Mouse (Mus musculus) heart, adult 2 months (tissue): ENCODE measurements around the gene Pole. TPM values are rescaled to one million over a fixed set of nuclear protein-coding genes. Genes with fewer than 3 reads are reported as not detected.
A peak's percentile ranks its signal among the peaks of the same experiment; 100 is the strongest.

ENCODE experiments used
- DNase-seq, 2 experiments: peaks; one replicate each; pipeline ENCODE4 v3.0.0; 2021
- H3K27ac ChIP-seq: fragments of 200-600 bp; 2 replicates; pipeline ENCODE4 v1.8.1; 2022
- H3K27me3 ChIP-seq: fragments of 200-500 bp; 2 replicates; pipeline ENCODE4 v1.6.1; 2012; ENCODE audit warnings: mild to moderate bottlenecking, low read length, inconsistent platforms, mixed read lengths; ENCODE audit not compliant: control insufficient read depth, insufficient read depth
- H3K36me3 ChIP-seq: fragments of 200-500 bp; 2 replicates; pipeline ENCODE4 v1.6.1; 2012; ENCODE audit warnings: low read length, inconsistent platforms; ENCODE audit not compliant: control insufficient read depth, insufficient read depth
- H3K4me1 ChIP-seq: fragments of 200-500 bp; 2 replicates; pipeline ENCODE4 v1.6.1; 2011; ENCODE audit warnings: low read length; ENCODE audit not compliant: control insufficient read depth, insufficient read depth
- H3K4me3 ChIP-seq: fragments of 200-600 bp; 2 replicates; pipeline ENCODE4 v1.8.1; 2022
- H3K79me2 ChIP-seq: fragments of 200-500 bp; replicated peaks from 2 replicates; pipeline ENCODE4 v1.6.1; 2012; ENCODE audit warnings: mild to moderate bottlenecking, inconsistent platforms, low read length, moderate library complexity, mixed read lengths; ENCODE audit not compliant: control insufficient read depth, insufficient read depth
- H3K9ac ChIP-seq: fragments of 200-500 bp; 2 replicates; pipeline ENCODE4 v1.6.1; 2012; ENCODE audit warnings: low read depth, mild to moderate bottlenecking, control low read depth, inconsistent platforms, low read length, mixed read lengths
- CTCF ChIP-seq: fragments of 200-600 bp; IDR thresholded peaks from 2 replicates; pipeline ENCODE4 v1.8.1; 2022; ENCODE audit warnings: antibody characterized with exemption, mild to moderate bottlenecking, moderate library complexity
- EP300 ChIP-seq: fragments of 200-500 bp; IDR thresholded peaks from 2 replicates; pipeline ENCODE4 v1.6.1; 2011; ENCODE audit warnings: low read depth, low read length, control low read depth; ENCODE audit not compliant: insufficient read depth
- POLR2A ChIP-seq: fragments of 200-500 bp; IDR thresholded peaks from 2 replicates; pipeline ENCODE4 v1.6.1; 2011; ENCODE audit warnings: mild to moderate bottlenecking, low read depth, low read length, control low read depth; ENCODE audit not compliant: insufficient read depth
- WGBS: fragments of 180-500 bp; shearing (Covaris S2); methylation state at CpG from one replicate; pipeline ENCODE4 v1.1.7; 2018; 5-methylcytosine and 5-hydroxymethylcytosine counted together
- intact Hi-C: fragments of 180-260 bp; cut with DNase I; formaldehyde crosslinking; loops from one replicate; pipeline ENCODE4 v1.15.1; 2025
- polyA plus RNA-seq: library from polyadenylated mRNA; depleted of rRNA; stranded (reverse); fragments of >200 nt; gene quantifications from 2 replicates; pipeline ENCODE4 v1.2.3, GENCODE M21; 2012
- total RNA-seq, 2 experiments: library from RNA; stranded (reverse); gene quantifications; 2 replicates each; pipeline ENCODE4 v1.2.3; 2021

The Pole gene
- total and polyA plus RNA-seq, 3 experiments: 1.2 to 2.8 (median 1.7) TPM

DNA sequence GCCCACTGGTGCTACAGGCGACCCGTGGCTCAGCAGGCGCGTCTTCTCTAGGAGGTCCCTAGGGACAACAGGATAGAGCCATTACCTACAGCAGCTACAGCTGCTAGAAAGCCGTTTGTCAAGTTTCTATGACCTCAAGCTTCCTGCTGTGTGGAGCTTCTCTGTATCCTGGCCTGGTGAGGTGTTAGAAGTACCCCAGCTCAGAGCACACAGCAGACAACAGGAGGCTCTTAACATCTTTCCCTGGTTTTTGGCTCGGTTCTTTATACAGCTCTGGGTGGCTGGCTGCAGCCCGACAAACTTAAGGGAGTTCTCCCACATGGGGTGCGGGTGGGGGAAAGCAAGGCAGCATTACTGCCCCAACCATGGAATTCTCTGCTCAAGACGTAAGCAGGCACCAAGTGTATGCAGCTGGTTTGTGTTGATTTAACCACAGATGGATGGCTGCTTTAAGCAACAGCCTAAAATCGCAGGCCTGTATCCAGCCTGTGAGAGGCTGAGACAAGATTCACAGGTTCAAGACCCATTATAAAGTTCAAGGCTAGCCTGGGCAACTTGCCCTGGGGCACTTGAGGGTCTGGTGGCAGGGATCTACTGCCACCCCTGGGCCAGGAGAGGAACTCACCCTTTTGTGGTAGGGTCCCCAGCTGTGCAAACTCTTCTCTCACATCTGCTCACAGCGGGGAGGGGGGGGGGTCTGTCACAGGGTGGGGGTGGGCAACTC, 77.9 kb downstream of the Pole start:
- Histone ChIP-seq H3K79me2 (no peaks in the 10 kb centered on the region), H3K27me3 (no peaks in the 10 kb centered on the region), H3K4me1 (no peaks in the 10 kb centered on the region), H3K4me3 (peak overlapping the region; percentile 52), H3K27ac (no peak overlapping the region), H3K9ac (peak overlapping the region; percentile 75), H3K36me3 (no peaks in the 10 kb centered on the region)
- TF ChIP-seq POLR2A (no peak), CTCF (peak; percentile 24; the same call in 1 of the 2 replicates), EP300 (no peak)
- WGBS: 62% methylated on average over 11 of the region's 11 CpGs
- no peak for DNase-seq
- intact Hi-C loops: no loop called here

DNA sequence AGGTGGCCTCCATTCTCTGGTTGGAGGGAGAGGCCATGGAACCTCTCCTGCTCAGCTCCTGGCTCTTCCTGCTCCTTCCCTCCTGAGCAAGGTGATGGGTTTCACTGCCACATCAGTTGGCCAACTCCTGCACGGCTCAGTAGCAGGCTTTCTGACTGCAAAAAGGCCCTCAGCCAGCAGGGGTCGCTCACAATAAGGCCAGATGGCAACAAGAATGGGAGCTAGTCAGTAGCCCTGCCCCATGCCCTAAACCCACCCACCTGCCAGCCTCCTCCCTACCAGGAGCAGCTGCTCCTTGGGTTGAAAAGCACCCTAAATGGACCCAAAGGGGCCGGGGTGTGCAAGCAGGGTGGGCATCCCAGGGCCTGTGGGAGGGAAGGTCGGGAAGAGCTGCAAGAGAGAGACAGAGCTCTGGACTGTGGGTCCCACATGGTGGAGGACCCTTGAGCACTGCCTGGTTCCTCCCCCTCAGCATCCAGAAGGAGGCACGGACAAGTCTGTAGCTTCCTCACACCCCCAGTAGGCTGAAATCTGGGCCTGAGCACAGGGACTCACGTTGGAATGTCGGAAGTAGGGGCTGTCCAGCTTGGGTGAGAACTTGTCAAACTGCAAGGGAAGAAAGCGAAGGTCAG, 90.8 kb downstream of the Pole start:
- no peaks in the 10 kb centered on the region for H3K27me3 ChIP-seq
- no peaks in the 10 kb centered on the region for H3K36me3 ChIP-seq
- DNase-seq: peak; percentile 55 to 79
- no peak overlapping the region for H3K27ac ChIP-seq
- H3K9ac ChIP-seq: no peak overlapping the region
- H3K4me1 ChIP-seq: no peaks in the 10 kb centered on the region
- TF ChIP-seq CTCF: peak; percentile 79
- TF ChIP-seq POLR2A: no peak
- WGBS: 61% methylated on average over 8 of the region's 8 CpGs
- H3K79me2 ChIP-seq: no peaks in the 10 kb centered on the region
- intact Hi-C loops: loop anchor here (5.0 kb wide), 2 partner anchors 50 to 260 kb away; no protein-coding TSS in a partner anchor
- no peak overlapping the region for H3K4me3 ChIP-seq

DNA sequence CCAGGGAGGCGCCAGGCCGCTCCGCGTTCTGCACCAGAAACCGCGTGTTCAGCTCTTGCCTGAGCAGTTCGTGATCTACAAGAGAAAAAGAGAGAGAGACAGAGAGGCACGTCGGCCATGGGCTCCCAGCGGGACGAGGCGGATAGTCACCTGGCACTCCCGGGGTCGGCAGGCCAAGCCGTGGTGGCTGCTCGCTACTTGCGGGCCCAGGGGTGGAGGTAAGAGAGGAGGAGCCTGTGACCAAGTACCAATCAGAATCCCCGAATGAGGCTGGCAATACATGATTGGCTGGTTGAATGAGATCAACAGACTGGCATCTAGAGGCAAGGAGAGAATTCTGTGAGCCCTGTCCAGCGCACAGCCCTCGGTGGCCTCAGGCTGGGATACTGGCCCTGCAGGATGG, 92.1 kb downstream of the Pole start:
- no peak overlapping the region for H3K9ac ChIP-seq
- no peak overlapping the region for H3K4me3 ChIP-seq
- intact Hi-C loops: loop anchor here (5.0 kb wide), 2 partner anchors 49 to 259 kb away; no protein-coding TSS in a partner anchor
- no peak overlapping the region for H3K27ac ChIP-seq
- no peak for DNase-seq
- H3K4me1 ChIP-seq: no peaks in the 10 kb centered on the region
- 64% methylated on average over 20 of the region's 20 CpGs for WGBS
- TF ChIP-seq POLR2A (no peak), CTCF (no peak), EP300 (no peak)
- no peaks in the 10 kb centered on the region for H3K27me3 ChIP-seq
- H3K36me3 ChIP-seq: no peaks in the 10 kb centered on the region
- H3K79me2 ChIP-seq: no peaks in the 10 kb centered on the region

DNA sequence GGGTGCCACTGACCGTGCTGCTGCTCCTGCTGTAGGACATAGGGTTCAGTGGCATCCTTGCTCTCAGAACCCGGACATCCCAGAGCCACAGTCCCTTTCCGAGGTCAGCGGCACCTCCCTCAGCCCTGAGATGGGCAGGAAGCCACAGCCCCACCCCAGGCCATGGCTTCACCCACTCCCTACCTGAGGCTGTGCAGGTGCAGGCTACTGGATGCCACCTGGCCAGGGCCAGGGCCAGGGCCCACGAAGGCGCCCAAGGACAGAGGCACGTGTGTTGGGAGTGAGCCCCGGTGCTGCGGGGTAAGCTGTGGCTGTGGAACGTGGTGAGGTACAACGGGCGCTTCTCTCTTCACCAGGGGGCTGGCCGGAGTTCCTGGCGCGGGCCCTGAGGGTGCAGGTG, 93.0 kb downstream of the Pole start:
- H3K27ac ChIP-seq: no peak overlapping the region
- TF ChIP-seq CTCF (no peak), EP300 (no peak), POLR2A (no peak)
- H3K36me3 ChIP-seq: no peaks in the 10 kb centered on the region
- H3K79me2 ChIP-seq: no peaks in the 10 kb centered on the region
- intact Hi-C loops: loop anchor here (5.0 kb wide), 2 partner anchors 48 to 258 kb away; no protein-coding TSS in a partner anchor
- H3K4me3 ChIP-seq: no peak overlapping the region
- no peaks in the 10 kb centered on the region for H3K4me1 ChIP-seq
- H3K9ac ChIP-seq: no peak overlapping the region
- 87% methylated on average over 15 of the region's 15 CpGs for WGBS
- no peak for DNase-seq
- no peaks in the 10 kb centered on the region for H3K27me3 ChIP-seq

DNA sequence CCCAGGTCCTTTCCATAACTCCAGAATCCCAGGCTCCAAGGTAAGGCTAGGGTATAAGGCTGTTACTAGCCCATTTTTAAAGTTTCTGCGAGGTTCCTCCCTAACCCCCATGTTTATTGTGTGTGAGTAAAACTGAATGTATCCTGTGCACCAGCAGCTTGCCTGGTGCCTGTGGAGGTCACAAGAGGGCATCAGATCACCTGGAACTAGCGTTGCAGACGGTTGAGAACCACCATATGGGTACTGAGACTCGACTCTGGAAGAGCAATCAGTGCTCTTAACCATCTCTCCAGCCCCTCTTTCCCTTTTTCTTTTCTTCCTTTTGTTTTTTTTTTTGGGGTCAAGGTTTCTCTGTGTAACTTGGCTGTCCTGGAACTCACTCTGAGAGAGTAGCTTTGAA, 93.7 kb downstream of the Pole start:
- intact Hi-C loops: loop anchor here (5.0 kb wide), 2 partner anchors 47 to 257 kb away; no protein-coding TSS in a partner anchor

DNA sequence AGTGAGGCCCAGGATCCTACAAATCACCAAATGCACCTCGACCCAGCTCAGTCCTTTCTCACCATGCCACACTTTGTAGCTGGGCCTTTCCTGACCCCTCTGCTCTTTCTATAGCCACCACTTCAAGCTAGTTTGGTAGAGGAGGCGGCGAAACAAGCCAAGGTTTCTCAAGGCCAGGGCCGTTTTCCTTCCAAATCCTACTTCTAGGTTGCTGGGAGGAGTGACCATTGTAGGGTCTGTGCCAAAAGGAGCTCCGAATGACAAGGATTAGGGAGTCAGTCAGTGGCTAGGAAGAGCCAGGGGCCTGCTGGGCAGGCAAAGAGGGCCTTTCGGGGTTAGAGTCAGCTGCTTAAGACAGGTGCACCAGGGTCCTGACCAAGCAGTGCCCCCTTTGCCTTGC, 98.4 kb downstream of the Pole start:
- H3K79me2 ChIP-seq: no peaks in the 10 kb centered on the region
- H3K36me3 ChIP-seq: no peaks in the 10 kb centered on the region
- intact Hi-C loops: no loop called here
- TF ChIP-seq POLR2A (no peak), CTCF (no peak), EP300 (no peak)
- no peak for DNase-seq
- H3K27ac ChIP-seq: no peak overlapping the region
- no peaks in the 10 kb centered on the region; the same call in 1 of the 2 replicates for H3K4me1 ChIP-seq
- no peak overlapping the region for H3K9ac ChIP-seq
- 73% methylated on average over 6 of the region's 6 CpGs for WGBS
- no peaks in the 10 kb centered on the region for H3K27me3 ChIP-seq
- H3K4me3 ChIP-seq: no peak overlapping the region

More for the DNA sequence above, 93.7 kb downstream of the Pole start:
- Histone ChIP-seq H3K36me3 (no peaks in the 10 kb centered on the region), H3K27ac (no peak overlapping the region), H3K79me2 (no peaks in the 10 kb centered on the region), H3K4me1 (no peaks in the 10 kb centered on the region), H3K4me3 (no peak overlapping the region), H3K9ac (no peak overlapping the region), H3K27me3 (no peaks in the 10 kb centered on the region)
- WGBS: 87% methylated on average over 4 of the region's 4 CpGs
- TF ChIP-seq CTCF: peak; percentile 23; the same call in 1 of the 2 replicates
- TF ChIP-seq POLR2A: no peak
- DNase-seq: no peak
